Mouse (Mus musculus) limb, embryonic 12.5 days (tissue): ENCODE data around the gene Crocc. TPM values are rescaled to one million over a fixed set of nuclear protein-coding genes. Genes with fewer than 3 reads are reported as not detected.

Experiments
- ATAC-seq: fragments of 200-750 bp; cut with Nextera tagmentation; 2 replicates; pipeline ENCODE4 v1.8.0; 2017; ENCODE audit warnings: low read depth, moderate TSS enrichment; ENCODE audit not compliant: insufficient number of reproducible peaks, insufficient read depth, low FRiP score, low TSS enrichment
- H3K27ac ChIP-seq: fragments of 300-500 bp; sonication (generic); 2 replicates; pipeline ENCODE4 v1.5.1; 2016; ENCODE audit warnings: mild to moderate bottlenecking, moderate library complexity
- H3K27me3 ChIP-seq: fragments of 300-500 bp; sonication (generic); 2 replicates; pipeline ENCODE4 v1.6.1; 2016; ENCODE audit warnings: mild to moderate bottlenecking, moderate library complexity
- H3K36me3 ChIP-seq: fragments of 300-500 bp; sonication (generic); 2 replicates; pipeline ENCODE4 v1.6.1; 2016; ENCODE audit warnings: mild to moderate bottlenecking, moderate library complexity
- H3K4me1 ChIP-seq: fragments of 300-500 bp; sonication (generic); replicated peaks from 2 replicates; pipeline ENCODE4 v1.6.1; 2016
- H3K4me2 ChIP-seq: fragments of 300-500 bp; sonication (generic); 2 replicates; pipeline ENCODE4 v1.6.1; 2016; ENCODE audit warnings: mild to moderate bottlenecking, moderate library complexity
- H3K4me3 ChIP-seq: fragments of 300-500 bp; sonication (generic); replicated peaks from 2 replicates; pipeline ENCODE4 v1.5.1; 2016; ENCODE audit warnings: mild to moderate bottlenecking
- H3K9ac ChIP-seq: fragments of 300-500 bp; sonication (generic); replicated peaks from 2 replicates; pipeline ENCODE4 v1.6.1; 2016; ENCODE audit warnings: mild to moderate bottlenecking, moderate library complexity
- H3K9me3 ChIP-seq: fragments of 300-500 bp; sonication (generic); 2 replicates; pipeline ENCODE4 v1.6.1; 2016; ENCODE audit warnings: mild to moderate bottlenecking, moderate library complexity
- WGBS: fragments of 180-500 bp; shearing (Covaris S2); methylation state at CpG from one replicate; pipeline ENCODE4 v1.1.7; 2016; 5-methylcytosine and 5-hydroxymethylcytosine counted together
- polyA plus RNA-seq: library from polyadenylated mRNA; unstranded; fragments of >200 nt; fragmentation: Nextera tagmentation; extraction: Ambion mirVana; gene quantifications from 2 replicates; pipeline ENCODE4 v1.2.1, GENCODE M21; 2016

Gene Crocc
- polyA plus RNA-seq, 1 experiment from 2014 or later = 11.1 TPM

DNA sequence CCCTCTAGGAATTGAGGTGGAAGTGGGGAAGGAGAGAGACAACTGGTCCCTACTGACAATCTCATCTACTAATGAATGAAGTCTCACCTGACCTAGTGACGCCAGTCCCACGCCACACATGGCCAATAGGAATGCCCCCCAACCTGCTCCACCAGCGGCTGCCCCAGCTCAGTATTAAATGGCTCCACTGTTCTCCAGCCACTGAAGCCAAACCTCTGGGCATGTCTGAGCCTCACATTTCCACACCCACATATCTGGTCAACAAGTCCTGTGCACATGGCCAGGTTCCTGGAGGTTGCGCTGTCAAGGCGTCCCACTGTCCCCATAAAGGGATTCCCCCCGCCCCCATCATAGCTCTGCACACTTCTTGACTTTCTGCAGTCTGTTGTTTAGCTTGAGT is 75.8 kb downstream of the Crocc start:
- Histone ChIP-seq H3K4me2 (no peak overlapping the region), H3K4me3 (no peak overlapping the region), H3K36me3 (peaks cover 17% of the 10 kb centered on the region), H3K27me3 (no peaks in the 10 kb centered on the region), H3K4me1 (peaks cover 33% of the 10 kb centered on the region), H3K27ac (no peak overlapping the region), H3K9ac (no peak overlapping the region), H3K9me3 (peaks cover 3% of the 10 kb centered on the region; the same call in 1 of the 2 replicates)
- ATAC-seq = no peak
- WGBS = 85% methylated on average over 6 of the region's 6 CpGs

DNA sequence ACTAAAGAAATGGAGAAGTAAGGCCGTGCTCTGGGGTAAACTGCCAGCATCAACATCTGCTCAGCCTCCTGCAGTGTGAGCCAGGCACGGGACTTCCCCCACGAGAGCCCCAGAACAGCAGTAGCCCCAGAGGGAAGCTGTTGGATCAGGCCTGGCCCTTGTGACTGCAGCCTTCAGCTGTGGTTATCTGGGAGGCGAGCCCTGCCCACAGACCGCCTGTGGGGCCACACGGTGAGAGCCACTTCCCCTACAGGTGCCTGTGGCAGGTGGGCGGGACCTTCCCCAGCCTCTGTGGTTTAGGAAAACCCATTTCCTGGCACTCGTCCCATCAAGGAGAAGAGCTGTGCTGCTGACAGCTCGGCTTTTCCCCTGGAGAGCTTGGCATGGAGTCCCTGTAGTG is 76.9 kb downstream of the Crocc start:
- no peaks in the 10 kb centered on the region for H3K27me3 ChIP-seq
- no peak overlapping the region for H3K9ac ChIP-seq
- 0 out of 2 replicates have a peak overlapping the region, but pooled peaks have one; percentile 4 for H3K4me2 ChIP-seq
- H3K27ac ChIP-seq = peak overlapping the region; percentile 18; the same call in 1 of the 2 replicates
- no peak overlapping the region; the same call in 1 of the 2 replicates for H3K4me3 ChIP-seq
- H3K9me3 ChIP-seq = peaks cover 3% of the 10 kb centered on the region; the same call in 1 of the 2 replicates
- peaks cover 26% of the 10 kb centered on the region for H3K4me1 ChIP-seq
- peaks cover 25% of the 10 kb centered on the region for H3K36me3 ChIP-seq
- 13% methylated on average over 9 of the region's 9 CpGs for WGBS
- ATAC-seq = no peak

DNA sequence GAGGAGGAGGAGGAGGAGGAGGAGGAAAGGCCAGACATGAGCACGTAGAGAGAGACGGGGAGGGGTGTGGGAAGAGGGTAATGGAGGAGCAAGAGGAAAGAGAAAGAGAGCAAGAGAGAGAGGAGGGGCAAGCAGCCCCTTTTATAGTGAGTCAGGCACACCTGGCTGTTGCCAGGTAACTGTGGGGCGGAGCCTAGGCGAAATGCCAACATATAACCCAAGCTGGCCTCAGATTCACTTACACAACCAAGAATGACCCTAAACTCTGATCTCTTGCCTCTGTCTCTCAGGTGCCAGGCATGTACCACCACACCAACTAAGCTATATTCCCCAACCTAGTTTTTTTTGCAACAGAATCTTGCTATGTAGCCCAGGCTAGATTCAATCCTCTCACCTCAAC is 77.5 kb downstream of the Crocc start:
- no peaks in the 10 kb centered on the region for H3K27me3 ChIP-seq
- H3K4me1 ChIP-seq = peaks cover 20% of the 10 kb centered on the region
- H3K9ac ChIP-seq = no peak overlapping the region
- H3K9me3 ChIP-seq = peaks cover 3% of the 10 kb centered on the region; the same call in 1 of the 2 replicates
- ATAC-seq = no peak
- no peak overlapping the region for H3K4me2 ChIP-seq
- no peak overlapping the region for H3K4me3 ChIP-seq
- H3K36me3 ChIP-seq = peaks cover 31% of the 10 kb centered on the region
- H3K27ac ChIP-seq = peak overlapping the region; percentile 18; the same call in 1 of the 2 replicates
- WGBS = 51% methylated on average over 4 of the region's 4 CpGs

DNA sequence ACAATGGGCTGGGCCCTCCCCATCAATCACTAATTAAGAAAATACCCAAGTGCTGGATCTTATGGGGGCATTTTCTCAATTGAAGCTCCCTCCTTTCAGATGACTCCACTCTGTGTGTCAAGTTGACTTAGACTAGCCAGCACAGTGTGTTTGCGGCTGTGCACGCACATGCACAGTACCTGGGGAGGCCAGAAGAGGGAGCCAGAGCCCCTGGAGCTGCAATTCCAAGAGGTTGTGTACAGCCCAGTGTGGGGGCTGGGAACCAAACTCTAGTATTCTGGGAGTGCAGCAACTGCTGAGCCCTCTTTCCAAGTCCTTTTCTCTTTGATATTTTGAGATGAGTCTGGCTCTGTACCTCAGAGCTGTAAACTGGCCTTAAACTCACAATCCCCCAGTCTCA is 78.7 kb downstream of the Crocc start:
- H3K4me2 ChIP-seq = no peak overlapping the region
- peaks cover 12% of the 10 kb centered on the region for H3K4me1 ChIP-seq
- no peak overlapping the region for H3K9ac ChIP-seq
- H3K27ac ChIP-seq = no peak overlapping the region
- H3K36me3 ChIP-seq = peaks cover 43% of the 10 kb centered on the region
- no peak overlapping the region for H3K4me3 ChIP-seq
- peaks cover 3% of the 10 kb centered on the region; the same call in 1 of the 2 replicates for H3K9me3 ChIP-seq
- H3K27me3 ChIP-seq = no peaks in the 10 kb centered on the region
- no peak for ATAC-seq
- WGBS = 92% methylated on average over 2 of the region's 2 CpGs

DNA sequence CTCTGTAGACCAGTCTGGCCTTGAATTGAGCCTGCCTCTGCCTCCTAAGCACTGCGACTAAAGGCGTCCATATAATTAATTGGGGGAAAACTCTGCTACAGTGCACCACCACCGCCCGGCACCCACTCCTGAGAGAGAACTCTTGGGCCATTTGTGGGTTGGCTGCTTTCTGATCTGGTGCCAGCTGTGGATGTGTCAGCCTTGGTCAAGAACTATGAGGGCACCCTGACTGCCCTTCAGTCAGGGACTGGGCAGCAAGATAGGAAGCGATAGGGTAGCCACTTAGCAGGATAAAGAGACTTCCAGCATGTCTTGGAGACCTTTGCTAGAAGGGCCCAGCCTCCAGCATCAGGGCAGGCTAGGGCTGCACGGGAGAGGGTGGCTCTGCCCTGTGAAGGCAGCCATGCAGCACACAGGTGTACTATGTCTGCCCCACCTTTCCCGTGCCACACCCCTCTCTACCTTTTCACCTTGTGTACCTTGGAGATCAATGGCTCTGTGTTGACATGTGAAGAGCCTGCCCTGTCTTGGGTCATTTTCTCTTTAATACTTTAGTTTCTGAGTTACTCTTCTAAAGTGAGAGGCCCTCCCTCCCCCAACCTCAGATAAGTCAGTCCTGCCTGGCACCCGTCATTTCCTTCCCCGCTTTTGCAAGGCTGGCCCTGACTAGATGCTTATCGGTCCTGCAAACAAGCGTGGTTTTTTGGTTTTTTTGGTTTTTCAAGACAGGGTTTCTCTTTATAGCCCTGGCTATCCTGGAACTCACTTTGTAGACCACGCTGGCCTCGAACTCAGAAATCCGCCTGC is 82.3 kb downstream of the Crocc start:
- no peak overlapping the region for H3K27ac ChIP-seq
- peaks cover 78% of the 10 kb centered on the region for H3K36me3 ChIP-seq
- peaks cover 2% of the 10 kb centered on the region; the same call in 1 of the 2 replicates for H3K4me1 ChIP-seq
- WGBS = 95% methylated on average over 14 of the region's 14 CpGs
- ATAC-seq = no peak
- H3K4me3 ChIP-seq = no peak overlapping the region
- no peak overlapping the region for H3K9ac ChIP-seq
- H3K27me3 ChIP-seq = no peaks in the 10 kb centered on the region
- H3K9me3 ChIP-seq = peaks cover 3% of the 10 kb centered on the region; the same call in 1 of the 2 replicates
- no peak overlapping the region for H3K4me2 ChIP-seq

DNA sequence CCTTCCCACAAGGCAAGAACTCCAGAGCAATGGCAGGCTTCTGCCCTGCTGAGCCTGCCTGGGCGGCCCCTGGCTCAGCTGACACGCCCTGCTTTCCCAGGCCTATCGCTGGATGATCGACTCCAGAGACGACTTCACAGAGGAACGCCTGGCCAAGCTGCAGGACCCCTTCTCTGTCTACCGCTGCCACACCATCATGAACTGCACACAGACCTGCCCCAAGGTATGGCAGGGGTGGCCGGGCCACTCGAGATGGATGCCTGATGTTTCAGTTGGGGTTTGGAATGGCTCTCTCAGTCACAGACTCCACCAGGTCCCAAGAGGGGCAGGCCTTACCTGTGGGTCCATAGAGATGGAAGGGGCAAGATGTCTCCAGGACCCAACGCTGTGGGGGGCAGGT is 83.1 kb downstream of the Crocc start:
- Histone ChIP-seq H3K4me2 (no peak overlapping the region), H3K4me3 (no peak overlapping the region), H3K9ac (no peak overlapping the region), H3K27me3 (no peaks in the 10 kb centered on the region), H3K4me1 (no peaks in the 10 kb centered on the region), H3K27ac (no peak overlapping the region), H3K36me3 (peaks cover 86% of the 10 kb centered on the region), H3K9me3 (peaks cover 3% of the 10 kb centered on the region; the same call in 1 of the 2 replicates)
- 65% methylated on average over 10 of the region's 10 CpGs for WGBS
- no peak for ATAC-seq

DNA sequence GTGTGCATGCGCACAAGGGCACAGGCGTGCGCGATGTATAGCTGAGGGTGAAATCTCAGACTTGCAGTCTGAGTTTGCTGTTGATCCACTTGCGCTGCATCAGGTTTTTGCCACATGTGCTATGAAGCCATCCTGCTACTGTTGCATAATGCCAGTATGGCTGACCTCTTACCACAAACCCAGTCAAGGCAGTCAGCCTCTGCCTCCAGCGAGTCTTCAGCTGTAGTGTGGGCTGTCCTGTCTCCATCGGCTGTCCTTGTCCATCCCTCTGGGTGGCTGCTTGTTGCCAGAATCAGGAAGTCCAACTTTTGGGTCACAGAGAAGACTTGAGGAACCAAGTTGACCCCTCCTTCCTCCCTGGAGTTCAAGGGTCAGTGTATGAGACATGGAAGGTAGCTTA is 85.0 kb downstream of the Crocc start:
- no peaks in the 10 kb centered on the region for H3K9me3 ChIP-seq
- H3K4me3 ChIP-seq = no peak overlapping the region
- H3K4me2 ChIP-seq = no peak overlapping the region
- H3K9ac ChIP-seq = no peak overlapping the region
- H3K27me3 ChIP-seq = no peaks in the 10 kb centered on the region
- peaks cover 100% of the 10 kb centered on the region for H3K36me3 ChIP-seq
- ATAC-seq = no peak
- WGBS = 93% methylated on average over 7 of the region's 7 CpGs
- H3K4me1 ChIP-seq = no peaks in the 10 kb centered on the region
- H3K27ac ChIP-seq = no peak overlapping the region

DNA sequence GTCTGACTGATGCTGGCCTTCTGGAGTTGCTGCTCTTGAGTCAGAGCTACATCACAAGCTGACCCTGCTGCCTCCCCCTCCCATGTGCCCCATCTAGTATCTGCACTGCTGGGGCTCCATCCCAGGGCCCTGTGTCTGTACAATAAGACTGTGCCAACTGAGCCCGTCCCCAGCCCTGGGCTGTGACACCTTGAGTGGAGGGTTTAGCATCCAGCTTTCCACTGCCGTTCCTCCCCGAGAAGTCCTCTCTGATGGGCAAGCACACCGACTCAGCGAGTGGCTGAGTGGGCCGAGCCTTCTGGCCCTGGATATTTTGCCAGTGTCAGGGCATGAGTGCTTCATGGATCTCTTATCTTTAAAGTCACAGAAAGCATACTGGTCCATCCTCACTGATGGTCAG is 85.9 kb downstream of the Crocc start:
- Histone ChIP-seq H3K4me2 (no peak overlapping the region), H3K4me1 (no peaks in the 10 kb centered on the region), H3K4me3 (no peak overlapping the region), H3K9ac (no peak overlapping the region), H3K9me3 (no peaks in the 10 kb centered on the region), H3K27ac (no peak overlapping the region), H3K27me3 (no peaks in the 10 kb centered on the region), H3K36me3 (peaks cover 100% of the 10 kb centered on the region)
- ATAC-seq = no peak
- 88% methylated on average over 6 of the region's 6 CpGs for WGBS

DNA sequence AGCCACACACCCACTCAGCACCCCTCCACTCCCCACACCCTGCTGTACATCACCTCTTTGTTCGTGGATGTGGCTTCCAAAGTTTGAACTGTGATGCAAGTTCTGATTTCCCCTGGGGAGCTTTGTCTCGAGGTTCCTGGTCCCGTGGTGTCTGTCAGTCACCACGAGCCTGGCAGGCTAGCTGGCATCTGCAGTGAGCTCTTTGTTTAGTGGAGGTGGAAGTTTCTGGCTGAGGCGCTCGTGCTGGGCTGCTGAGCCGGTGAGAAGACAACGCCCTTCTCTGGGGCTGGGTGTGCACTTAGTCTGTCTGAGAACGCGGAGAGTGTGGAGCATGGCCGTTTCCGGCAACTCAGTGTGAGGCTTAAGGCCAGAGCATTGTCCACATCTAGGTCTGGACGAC is 88.7 kb downstream of the Crocc start:
- Histone ChIP-seq H3K9me3 (no peaks in the 10 kb centered on the region), H3K4me3 (no peak overlapping the region), H3K4me1 (no peaks in the 10 kb centered on the region), H3K27ac (no peak overlapping the region), H3K4me2 (no peak overlapping the region), H3K27me3 (no peaks in the 10 kb centered on the region), H3K9ac (no peak overlapping the region), H3K36me3 (peaks cover 98% of the 10 kb centered on the region)
- WGBS = 93% methylated on average over 13 of the region's 13 CpGs
- ATAC-seq = no peak

DNA sequence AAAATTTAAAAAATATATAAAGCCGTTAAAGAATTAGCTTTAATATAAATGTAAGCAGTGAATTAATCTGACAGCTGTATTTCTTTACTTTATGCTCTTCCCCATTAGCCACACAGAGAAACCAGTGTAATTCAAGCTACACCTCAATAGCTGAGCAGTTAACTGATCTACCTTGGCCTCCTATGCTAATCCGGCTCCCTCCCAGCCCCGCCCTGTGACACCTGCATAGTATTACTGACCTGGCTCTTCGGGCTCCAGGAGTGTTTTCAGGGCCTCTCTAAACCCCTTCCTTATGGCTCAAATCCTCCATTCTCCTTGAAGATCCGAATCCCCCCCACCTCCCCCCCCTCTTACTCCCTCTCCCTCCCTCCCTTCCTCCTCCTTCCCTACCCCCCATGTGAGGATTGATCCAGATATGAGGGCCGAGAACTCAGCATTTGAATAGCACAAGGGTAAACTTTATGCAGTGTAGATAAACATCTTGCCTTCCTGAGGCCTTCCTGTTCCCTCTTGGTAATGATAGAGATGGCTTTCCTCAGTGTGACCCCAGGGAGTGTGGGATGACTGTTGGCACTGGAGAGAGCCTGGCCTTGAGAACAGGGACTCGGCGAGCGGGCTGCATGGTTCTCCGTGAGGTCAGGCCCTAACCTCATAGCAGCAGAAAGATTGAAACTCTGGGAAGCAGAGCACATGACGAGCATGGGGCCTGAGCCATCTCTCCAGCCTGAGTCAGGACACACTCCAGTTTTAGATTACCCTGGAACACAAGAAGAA is 92.8 kb downstream of the Crocc start:
- Histone ChIP-seq H3K27ac (no peak overlapping the region), H3K36me3 (peaks cover 69% of the 10 kb centered on the region)

More for the DNA sequence above, 92.8 kb downstream of the Crocc start:
- Histone ChIP-seq H3K4me3 (no peak overlapping the region), H3K9me3 (no peaks in the 10 kb centered on the region), H3K27me3 (no peaks in the 10 kb centered on the region), H3K4me1 (peaks cover 7% of the 10 kb centered on the region), H3K9ac (no peak overlapping the region), H3K4me2 (no peak overlapping the region)
- no peak for ATAC-seq
- 82% methylated on average over 11 of the region's 11 CpGs for WGBS
